Mouse (Mus musculus) stomach, postnatal 0 days (tissue): Measurements from ENCODE around the gene Tigar.

Experiments used
- CTCF ChIP-seq: IDR thresholded peaks from 2 replicates; pipeline ENCODE4 v1.5.1; 2016; ENCODE audit warnings: antibody characterized with exemption, low read depth, mild to moderate bottlenecking, moderate library complexity
- EP300 ChIP-seq: optimal IDR thresholded peaks from 2 replicates; pipeline ENCODE3; 2016; ENCODE audit warnings: antibody characterized with exemption

DNA sequence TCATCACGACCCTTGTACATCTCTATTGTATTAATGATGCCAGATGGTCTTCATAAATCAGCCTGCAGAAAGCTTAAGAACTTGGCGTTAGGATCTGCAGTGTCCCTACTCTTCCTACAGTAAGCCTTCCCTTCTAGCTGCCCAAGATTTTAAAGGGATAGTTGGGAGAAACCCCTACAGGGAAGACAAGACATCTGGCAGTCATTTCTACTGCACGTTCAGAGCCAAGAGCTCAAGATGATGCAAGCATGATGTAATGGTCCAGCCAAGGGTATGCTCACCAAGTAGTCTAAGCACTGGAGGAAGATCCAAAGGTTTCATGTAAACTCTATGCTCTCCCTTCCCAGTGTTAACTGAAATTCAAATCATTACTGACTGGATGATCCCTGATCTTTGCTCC is 23.4 kb upstream of the Tigar start:
- no peak for TF ChIP-seq EP300
- TF ChIP-seq CTCF, result no peak
